In genomic region chr11:53146290-53146689, GRCm38 (mm10) we compare ENCODE assay signal across 8 mouse cellular contexts.
DNase-seq lines count a peak whose midpoint lies in the region; ATAC-seq and TF ChIP-seq lines count a peak whose summit lies in the region.

No protein-coding gene starts in this region.

- no peak overlapping the region for H3K27ac ChIP-seq in heart, embryonic 11.5 days (ENCODE audit: low read depth, low read length)
- H3K27ac ChIP-seq in spleen, adult 2 months (ENCODE audit: insufficient read depth, low read length): no peak overlapping the region
- H3K27ac ChIP-seq in cerebellum, adult 2 months (ENCODE audit: insufficient read depth, low read length): no peak overlapping the region
- no peak overlapping the region for H3K27ac ChIP-seq in thymus, adult 2 months (ENCODE audit: control insufficient read depth, insufficient read depth, low read length)

- no peaks in the 10 kb centered on the region for H3K4me1 ChIP-seq in heart, embryonic 11.5 days (ENCODE audit: control insufficient read depth, insufficient read depth, low read length)
- H3K4me1 ChIP-seq in spleen, adult 2 months (ENCODE audit: control insufficient read depth, insufficient read depth, insufficient read length): no peaks in the 10 kb centered on the region
- no peaks in the 10 kb centered on the region for H3K4me1 ChIP-seq in cerebellum, adult 2 months (ENCODE audit: control insufficient read depth, insufficient read depth, low read length)
- peaks cover 4% of the 10 kb centered on the region for H3K4me1 ChIP-seq in thymus, adult 2 months (replicated peaks; ENCODE audit: control insufficient read depth, insufficient read depth, low read length)

- DNase-seq in heart, adult 9 months (ENCODE audit: low spot score in 2 of 2): no peak
- DNase-seq in spleen, adult 2 months (ENCODE audit: low read depth in 1 of 2, low spot score in 2 of 2): peak in 1 of 2 experiments; percentile 9
- DNase-seq in spleen, adult 12 weeks (ENCODE audit: low spot score): no peak
- DNase-seq in cerebellum, adult 2 months: peak; percentile 29 to 31
- peak; percentile 42 to 51 for DNase-seq in kidney, postnatal 25 days
- peak; percentile 66 for DNase-seq in thymus, adult 2 months
- no peak for DNase-seq in layer of hippocampus, postnatal 14 days (ENCODE audit: low spot score in 2 of 2)

- 30% methylated on average over 4 of the region's 4 CpGs for WGBS in heart, embryonic 11.5 days (ENCODE audit: insufficient replicate concordance)
- 48% methylated on average over 4 of the region's 4 CpGs for WGBS in spleen, adult 2 months
- WGBS in cerebellum, adult 2 months: 47% methylated on average over 4 of the region's 4 CpGs
- WGBS in thymus, adult 2 months: 47% methylated on average over 4 of the region's 4 CpGs

- no peak overlapping the region for H3K4me3 ChIP-seq in heart, embryonic 11.5 days (ENCODE audit: low read depth, low read length)
- no peak overlapping the region for H3K4me3 ChIP-seq in spleen, adult 2 months (ENCODE audit: extremely low read depth, insufficient read depth, insufficient read length)
- no peak overlapping the region for H3K4me3 ChIP-seq in cerebellum, adult 2 months (replicated peaks; ENCODE audit: insufficient read depth, low read depth, low read length)
- no peak overlapping the region for H3K4me3 ChIP-seq in thymus, adult 2 months (ENCODE audit: control insufficient read depth, insufficient read depth, low read length)

- no peaks in the 10 kb centered on the region for H3K36me3 ChIP-seq in heart, embryonic 11.5 days (ENCODE audit: control insufficient read depth, insufficient read depth, low read length)
- H3K36me3 ChIP-seq in spleen, adult 2 months (ENCODE audit: control insufficient read depth, insufficient read depth, low read length): no peaks in the 10 kb centered on the region
- no peaks in the 10 kb centered on the region for H3K36me3 ChIP-seq in thymus, adult 2 months (ENCODE audit: control insufficient read depth, insufficient read depth, low read length)

- H3K27me3 ChIP-seq in heart, embryonic 11.5 days (ENCODE audit: control insufficient read depth, insufficient read depth, low read length): 0 out of 2 replicates have a peak, but pooled peaks cover 2% of the 10 kb centered on the region
- H3K27me3 ChIP-seq in spleen, adult 2 months (ENCODE audit: control insufficient read depth, insufficient read depth, low read length): no peaks in the 10 kb centered on the region
- H3K27me3 ChIP-seq in cerebellum, adult 2 months (ENCODE audit: control insufficient read depth, insufficient read depth, low read length): no peaks in the 10 kb centered on the region
- no peaks in the 10 kb centered on the region for H3K27me3 ChIP-seq in thymus, adult 2 months (ENCODE audit: control insufficient read depth, insufficient read depth, low read length)

- H3K9ac ChIP-seq in heart, embryonic 11.5 days (ENCODE audit: low read depth, low read length): no peak overlapping the region

- H3K4me2 ChIP-seq in heart, embryonic 11.5 days: no peak overlapping the region

- 0 out of 2 replicates have a peak, but pooled peaks have one; percentile 31 for ATAC-seq in heart, embryonic 11.5 days (replicated peaks; ENCODE audit: insufficient number of reproducible peaks, low FRiP score, low TSS enrichment)

- no peak for TF ChIP-seq POLR2A in spleen, adult 2 months (IDR thresholded peaks at IDR 0.05; ENCODE audit: low read depth, low read length)
- TF ChIP-seq POLR2A in cerebellum, adult 2 months (IDR thresholded peaks at IDR 0.05; ENCODE audit: borderline replicate concordance, insufficient read depth, low read length): no peak
- no peak for TF ChIP-seq POLR2A in thymus, adult 2 months (IDR thresholded peaks at IDR 0.05; ENCODE audit: control insufficient read depth, extremely low read depth, insufficient read depth, low read length, poor library complexity)

- TF ChIP-seq CTCF in spleen, adult 2 months (IDR thresholded peaks at IDR 0.05; ENCODE audit: extremely low read depth, insufficient read depth, insufficient read length, insufficient replicate concordance): peak; percentile 58; the same call in 1 of the 2 replicates
- peak; percentile 74 for TF ChIP-seq CTCF in cerebellum, adult 2 months (IDR thresholded peaks at IDR 0.05; ENCODE audit: borderline replicate concordance, insufficient read depth, low read depth, low read length)
- peak; percentile 83; the same call in 1 of the 2 replicates for TF ChIP-seq CTCF in thymus, adult 2 months (IDR thresholded peaks at IDR 0.05; ENCODE audit: borderline replicate concordance, control insufficient read depth, extremely low read depth, insufficient read depth, low read length, poor library complexity)

- H3K9me3 ChIP-seq in heart, embryonic 11.5 days (replicated peaks; ENCODE audit: control insufficient read depth, low read length): no peaks in the 10 kb centered on the region

Comparison
In these comparisons a context has a peak if more than half of its experiments do, and no peak if none do; other contexts are left out.
1. DNase-seq: peak in cerebellum, adult 2 months (2 of 2), kidney, postnatal 25 days (2 of 2) and thymus, adult 2 months (single experiment); none in heart, adult 9 months (0 of 2), spleen, adult 12 weeks (single experiment) and layer of hippocampus, postnatal 14 days (0 of 2).
2. Peak in every context shown above with its lines, with median percentiles within 50 percentile points of each other: CTCF ChIP-seq.